In the genomic region with DNA sequence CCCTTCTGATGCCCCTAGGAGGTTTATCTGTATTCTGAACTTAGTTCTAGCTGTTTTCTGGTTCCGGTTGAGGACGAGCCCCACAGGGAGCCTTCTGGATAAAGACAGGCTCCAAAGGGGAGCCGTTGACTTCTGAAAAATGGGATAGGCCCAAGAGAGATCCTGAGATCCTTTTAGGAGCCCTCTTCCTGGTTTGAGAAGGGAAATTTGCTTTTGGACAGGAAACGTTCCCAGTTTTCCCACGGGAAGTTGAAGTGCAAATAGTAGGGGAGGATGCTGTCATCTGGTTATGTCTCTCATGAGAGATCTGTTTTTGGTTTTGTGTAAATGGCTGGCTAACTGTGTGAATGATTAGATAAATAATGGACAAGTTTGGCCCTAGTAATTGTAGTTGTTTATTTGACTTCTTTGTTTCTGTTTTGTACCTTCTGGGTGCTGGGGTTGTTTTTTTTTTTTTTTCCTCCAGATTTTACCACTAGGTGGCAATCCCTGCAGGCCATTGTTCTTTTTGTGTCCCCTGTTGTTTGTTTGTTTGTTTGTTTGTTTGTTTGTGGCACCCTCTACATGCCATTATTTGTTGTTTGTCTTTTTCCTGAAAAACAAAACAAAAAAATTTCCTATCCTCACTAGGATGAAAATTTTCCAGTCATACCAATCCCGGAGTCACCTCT, we compare ENCODE assay signal across 20 mouse cellular contexts. TPM values are rescaled to one million over a fixed set of nuclear protein-coding genes. Genes with fewer than 3 reads are reported as not detected.
DNase-seq lines count a peak whose midpoint lies in the region; ATAC-seq and TF ChIP-seq lines count a peak whose summit lies in the region.
"Had no signal": no experiment of that assay in that cellular context is flagged by ENCODE, and none has a peak within 500 bp of the region (broad histone marks: within the 10 kb centered on the region; RNA-seq: fewer than 3 reads in every experiment).

No protein-coding gene starts in this region.

- H3K27ac ChIP-seq in hindbrain, postnatal 0 days = no peak overlapping the region
- H3K27ac ChIP-seq in hindbrain, embryonic 13.5 days = no peak overlapping the region
- no peak overlapping the region for H3K27ac ChIP-seq in left cerebral cortex, adult 2 months
- no peak overlapping the region for H3K27ac ChIP-seq in CH12.LX (ENCODE audit: insufficient read depth, low read depth)
- H3K27ac ChIP-seq in ES-E14 (ENCODE audit: insufficient read depth, low read depth, low read length, poor library complexity, severe bottlenecking) = no peak overlapping the region
- H3K27ac ChIP-seq: embryonic facial prominence, embryonic 10.5 days; hindbrain, embryonic 15.5 days; limb, embryonic 12.5 days; liver, embryonic 13.5 days had no signal

- no peak; the same call in 1 of the 2 replicates for TF ChIP-seq RAD21 in CH12.LX (IDR thresholded peaks at IDR 0.05; ENCODE audit: low read depth, low read length)

- no peak overlapping the region for H3K4me2 ChIP-seq in hindbrain, postnatal 0 days (ENCODE audit: low read depth, low read length)
- H3K4me2 ChIP-seq in hindbrain, embryonic 13.5 days = no peak overlapping the region
- H3K4me2 ChIP-seq in CH12.LX (ENCODE audit: insufficient read depth, low read depth, poor library complexity, severe bottlenecking) = no peak overlapping the region
- H3K4me2 ChIP-seq: hindbrain, embryonic 15.5 days; limb, embryonic 12.5 days; liver, embryonic 13.5 days had no signal

- H3K79me2 ChIP-seq in CH12.LX (replicated peaks; ENCODE audit: control insufficient read depth, extremely low read depth, insufficient read depth, poor library complexity, severe bottlenecking) = no peaks in the 10 kb centered on the region

- in situ Hi-C loops in CH12.LX (cut with MboI; ENCODE audit: low pct_ligation_motif_present, low pct_unique_long_range_greater_than_20kb, low sequenced_read_pairs) = no loop called here
- in situ Hi-C loops in ES-E14 (cut with MboI; ENCODE audit: low sequenced_read_pairs in 2 of 2, unreplicated experiment in 2 of 2) = no loop called here

- H3K4me1 ChIP-seq in hindbrain, postnatal 0 days (ENCODE audit: insufficient read depth, low read length) = no peaks in the 10 kb centered on the region
- no peaks in the 10 kb centered on the region for H3K4me1 ChIP-seq in hindbrain, embryonic 13.5 days (replicated peaks)
- no peaks in the 10 kb centered on the region for H3K4me1 ChIP-seq in CH12.LX (ENCODE audit: control insufficient read depth in 1 of 2, insufficient read depth in 2 of 2)
- H3K4me1 ChIP-seq in ES-E14 (ENCODE audit: control insufficient read depth in 2 of 2, insufficient read depth in 2 of 2, low read length in 2 of 2, poor library complexity in 1 of 2) = no peaks in the 10 kb centered on the region
- H3K4me1 ChIP-seq: embryonic facial prominence, embryonic 10.5 days; hindbrain, embryonic 15.5 days; limb, embryonic 12.5 days had no signal

- no peak for DNase-seq in hindbrain, postnatal 0 days (ENCODE audit: low spot score)
- DNase-seq in left cerebral cortex, adult 2 months (ENCODE audit: extremely low spot score in 1 of 2, low spot score in 2 of 2) = no peak
- DNase-seq in left cerebral cortex, adult 11 months (ENCODE audit: low spot score) = no peak
- no peak for DNase-seq in CH12.LX (ENCODE audit: extremely low read depth)
- no peak for DNase-seq in ES-E14 (ENCODE audit: low read depth, low spot score)
- DNase-seq in thymus, postnatal 14 days = no peak
- no peak for DNase-seq in left cerebral cortex, adult 18-20 months (ENCODE audit: low spot score in 2 of 2)
- DNase-seq: cerebellum, adult 8-10 months; heart, postnatal 14 days; kidney, adult 18-20 months; liver, embryonic 13.5 days; lung, postnatal 14 days; midbrain, embryonic 14.5 days; right cerebral cortex, postnatal 14 days; spleen, adult 18-20 months had no signal

- H3K9ac ChIP-seq in hindbrain, postnatal 0 days (replicated peaks; ENCODE audit: low read length) = no peak overlapping the region
- H3K9ac ChIP-seq in hindbrain, embryonic 13.5 days = no peak overlapping the region
- H3K9ac ChIP-seq in CH12.LX (ENCODE audit: insufficient read depth, low read depth) (no peak overlapping the region), ES-E14 (ENCODE audit: insufficient read depth, low read depth, low read length, poor library complexity, severe bottlenecking) (no peak overlapping the region)
- H3K9ac ChIP-seq: hindbrain, embryonic 15.5 days; limb, embryonic 12.5 days; liver, embryonic 13.5 days had no signal

- no peak overlapping the region for H3K4me3 ChIP-seq in hindbrain, postnatal 0 days (ENCODE audit: low read length)
- H3K4me3 ChIP-seq in hindbrain, embryonic 13.5 days = no peak overlapping the region
- H3K4me3 ChIP-seq in left cerebral cortex, adult 2 months = no peak overlapping the region
- H3K4me3 ChIP-seq in CH12.LX (replicated peaks in 1 of 3; ENCODE audit: low read depth in 2 of 3, low read length in 2 of 3, poor library complexity in 1 of 3) = no peak overlapping the region
- H3K4me3 ChIP-seq in ES-E14 (ENCODE audit: insufficient read depth in 1 of 2, low read depth in 1 of 2, low read length in 2 of 2, poor library complexity in 1 of 2, severe bottlenecking in 1 of 2) = no peak overlapping the region
- H3K4me3 ChIP-seq: embryonic facial prominence, embryonic 10.5 days; hindbrain, embryonic 15.5 days; limb, embryonic 12.5 days; liver, embryonic 13.5 days; myocyte had no signal

- H3K9me3 ChIP-seq in hindbrain, postnatal 0 days (ENCODE audit: low read length) = no peaks in the 10 kb centered on the region; the same call in 1 of the 2 replicates
- H3K9me3 ChIP-seq in hindbrain, embryonic 13.5 days = no peaks in the 10 kb centered on the region
- H3K9me3 ChIP-seq in CH12.LX (replicated peaks; ENCODE audit: low read length) (peaks cover 5% of the 10 kb centered on the region), ES-E14 (ENCODE audit: control insufficient read depth, insufficient read depth, low read depth, low read length) (peaks cover 3% of the 10 kb centered on the region)
- H3K9me3 ChIP-seq: hindbrain, embryonic 15.5 days; limb, embryonic 12.5 days had no signal

- no peak for ATAC-seq in hindbrain, postnatal 0 days
- ATAC-seq in hindbrain, embryonic 13.5 days (ENCODE audit: low FRiP score) = no peak

- TF ChIP-seq POLR2A in CH12.LX (IDR thresholded peaks at IDR 0.05; ENCODE audit: low read depth, low read length) = no peak

- H3K36me3 ChIP-seq in hindbrain, postnatal 0 days (ENCODE audit: insufficient read depth, low read length) = no peaks in the 10 kb centered on the region
- 0 out of 2 replicates have a peak, but pooled peaks cover 2% of the 10 kb centered on the region for H3K36me3 ChIP-seq in hindbrain, embryonic 13.5 days
- H3K36me3 ChIP-seq in CH12.LX (replicated peaks in 1 of 2; ENCODE audit: control insufficient read depth in 1 of 2, insufficient read depth in 1 of 2, low read length in 1 of 2) (peaks cover 0 to 13% of the 10 kb centered on the region in 2 experiments), ES-E14 (ENCODE audit: control insufficient read depth, insufficient read depth, low read length, poor library complexity, severe bottlenecking) (no peaks in the 10 kb centered on the region)
- H3K36me3 ChIP-seq: hindbrain, embryonic 15.5 days; limb, embryonic 12.5 days; liver, embryonic 13.5 days had no signal

- peak; percentile 24 for TF ChIP-seq CTCF in hindbrain, postnatal 0 days (IDR thresholded peaks at IDR 0.05; ENCODE audit: low read depth)
- peak; percentile 45 for TF ChIP-seq CTCF in left cerebral cortex, adult 2 months (IDR thresholded peaks at IDR 0.05)
- 0 out of 4 replicates have a peak, but pooled peaks of 1 of the 2 experiments have one; percentile 8 for TF ChIP-seq CTCF in CH12.LX (conservative IDR thresholded peaks at IDR 0.05 in 1 of 2, IDR thresholded peaks at IDR 0.05 in 1 of 2; ENCODE audit: low read depth in 2 of 2, low read length in 2 of 2)

- no peak for TF ChIP-seq EP300 in CH12.LX (IDR thresholded peaks at IDR 0.05; ENCODE audit: low read length)

- 63% methylated on average over 6 of the region's 6 CpGs for WGBS in hindbrain, postnatal 0 days
- WGBS in hindbrain, embryonic 13.5 days = 67% methylated on average over 6 of the region's 6 CpGs

- no peaks in the 10 kb centered on the region for H3K27me3 ChIP-seq in hindbrain, postnatal 0 days (ENCODE audit: insufficient read depth, low read length)
- H3K27me3 ChIP-seq in hindbrain, embryonic 13.5 days = no peaks in the 10 kb centered on the region
- no peaks in the 10 kb centered on the region for H3K27me3 ChIP-seq in CH12.LX (replicated peaks)
- H3K27me3 ChIP-seq: hindbrain, embryonic 15.5 days; limb, embryonic 12.5 days; liver, embryonic 13.5 days had no signal

- intact Hi-C loops in left cerebral cortex, adult 2 months (cut with DNase I) = no loop called here

- dilution Hi-C loops in CH12.LX (cut with MboI; ENCODE audit: extremely low pct_ligation_motif_present, extremely low pct_unique_long_range_greater_than_20kb, low sequenced_read_pairs) = no loop called here

TF ChIP-seq in CH12.LX, 34 proteins besides CTCF, POLR2A, EP300 and RAD21:
- TF ChIP-seq HCFC1 (IDR thresholded peaks at IDR 0.05; ENCODE audit: low read depth, low read length) (no peak), ZNF384 (IDR thresholded peaks at IDR 0.05; ENCODE audit: low read depth, low read length) (peak; percentile 78)

TF ChIP-seq in ES-E14, 5 proteins besides CTCF, POLR2A, EP300 and RAD21:
- TF ChIP-seq CHD2 (IDR thresholded peaks at IDR 0.05; ENCODE audit: low read depth, low read length) (no peak), ZNF384 (IDR thresholded peaks at IDR 0.05; ENCODE audit: low read depth, low read length) (peak; percentile 85)

RNA-seq across cellular contexts. Expression of gene Ppib, which starts 10.0 kb away (rescaled TPM):
- total RNA-seq in hindbrain, postnatal 0 days (2014; rRNA removed) = 223 and 263 TPM in 2 replicates
- 395 and 408 TPM in 2 replicates for polyA plus RNA-seq in hindbrain, postnatal 0 days (2015; fragmentation: Nextera tagmentation; extraction: Ambion mirVana)
- polyA plus RNA-seq in hindbrain, embryonic 13.5 days (2015; fragmentation: Nextera tagmentation; extraction: Ambion mirVana) = 376 and 380 TPM in 2 replicates
- total RNA-seq in left cerebral cortex, adult 2 months (2021) = 100 to 1,000 TPM; 161 to 170 TPM
- total RNA-seq in CH12.LX (2012; rRNA removed) (550 and 590 TPM in 2 replicates), CH12.LX (2014; rRNA removed) (477 and 507 TPM in 2 replicates), ES-E14 (2012; rRNA removed) (891 and 1,136 TPM in 2 replicates)
- 268 and 271 TPM in 2 replicates for polyA plus RNA-seq in CH12.LX (2012; ENCODE audit: insufficient read length, low read depth)
- total RNA-seq in left cerebral cortex, adult 18-20 months (2021) = 100 to 1,000 TPM; 158 to 163 TPM

RNA-seq across cellular contexts. Expression of gene Snx22, which starts 19.5 kb away (rescaled TPM):
- 7.1 and 8.8 TPM in 2 replicates for total RNA-seq in hindbrain, postnatal 0 days (2014; rRNA removed)
- 12.8 and 13.2 TPM in 2 replicates for polyA plus RNA-seq in hindbrain, postnatal 0 days (2015; fragmentation: Nextera tagmentation; extraction: Ambion mirVana)
- 6.9 and 8.0 TPM in 2 replicates for polyA plus RNA-seq in hindbrain, embryonic 13.5 days (2015; fragmentation: Nextera tagmentation; extraction: Ambion mirVana)
- 1 to 10 TPM; 3.5 to 3.9 TPM for total RNA-seq in left cerebral cortex, adult 2 months (2021)
- total RNA-seq in CH12.LX (2012; rRNA removed) (11.4 and 11.5 TPM in 2 replicates), CH12.LX (2014; rRNA removed) (0.11 TPM in 1 of 2 replicates, not detected in the other), ES-E14 (2012; rRNA removed) (13.1 and 17.9 TPM in 2 replicates)
- 0.25 and 0.39 TPM in 2 replicates for polyA plus RNA-seq in CH12.LX (2012; ENCODE audit: insufficient read length, low read depth)
- total RNA-seq in left cerebral cortex, adult 18-20 months (2021) = 1 to 10 TPM; 3.7 to 4.4 TPM
